Mouse (Mus musculus) cerebellum, postnatal 36 days (tissue): ENCODE measurements around the gene Mnat1.
"Not testable (repeated sequence)": the region's sequence is repeated elsewhere in the genome, so short reads cannot be mapped to it uniquely, and the experiment has no call there.

Experiments
- DNase-seq, 2 experiments: peaks; one replicate each; pipeline ENCODE4 v3.0.0; 2021 to 2022; ENCODE audit warnings: mixed read lengths in 2 of 2

Gene Mnat1

GRCm38 (mm10) chr12:73151038-73151437 lies 27.5 kb downstream of the Mnat1 start:
- not testable (repeated sequence) for DNase-seq

GRCm38 (mm10) chr12:73154150-73154549 lies 30.6 kb downstream of the Mnat1 start:
- DNase-seq, result no peak

- no peak for DNase-seq
Observed at GRCm38 (mm10) chr12:73160341-73160740, 36.8 kb downstream of the Mnat1 start.

- no peak for DNase-seq
Observed at GRCm38 (mm10) chr12:73162408-73163181, 39.1 kb downstream of the Mnat1 start.

GRCm38 (mm10) chr12:73170794-73171193 lies 47.3 kb downstream of the Mnat1 start:
- no peak for DNase-seq

- no peak for DNase-seq
Observed at GRCm38 (mm10) chr12:73183896-73184295, 60.4 kb downstream of the Mnat1 start.

GRCm38 (mm10) chr12:73197363-73197762 lies 73.8 kb downstream of the Mnat1 start:
- DNase-seq, result no peak

GRCm38 (mm10) chr12:73198451-73198850 lies 74.9 kb downstream of the Mnat1 start:
- no peak for DNase-seq

- DNase-seq, result no peak
Observed at GRCm38 (mm10) chr12:73199375-73199774, 75.9 kb downstream of the Mnat1 start.

GRCm38 (mm10) chr12:73201587-73201986 lies 78.1 kb downstream of the Mnat1 start:
- no peak for DNase-seq

GRCm38 (mm10) chr12:73205710-73206649 lies 82.5 kb downstream of the Mnat1 start:
- DNase-seq, result no peak

- no peak for DNase-seq
Observed at GRCm38 (mm10) chr12:73207008-73207407, 83.5 kb downstream of the Mnat1 start.

GRCm38 (mm10) chr12:73207461-73207860 lies 83.9 kb downstream of the Mnat1 start:
- DNase-seq, result no peak

- DNase-seq, result no peak
Observed at GRCm38 (mm10) chr12:73208518-73208917, 85.0 kb downstream of the Mnat1 start.

GRCm38 (mm10) chr12:73209117-73209516 lies 85.6 kb downstream of the Mnat1 start:
- no peak for DNase-seq

- DNase-seq, result no peak
Observed at GRCm38 (mm10) chr12:73210454-73210853, 86.9 kb downstream of the Mnat1 start.

GRCm38 (mm10) chr12:73215773-73216172 lies 92.3 kb downstream of the Mnat1 start:
- no peak for DNase-seq

GRCm38 (mm10) chr12:73218632-73219031 lies 95.1 kb downstream of the Mnat1 start:
- no peak for DNase-seq

- DNase-seq, result no peak
Observed at GRCm38 (mm10) chr12:73221235-73221634, 97.7 kb downstream of the Mnat1 start.

GRCm38 (mm10) chr12:73223872-73224271 lies 100.4 kb downstream of the Mnat1 start:
- no peak for DNase-seq

- DNase-seq, result no peak
Observed at GRCm38 (mm10) chr12:73228427-73228826, 104.9 kb downstream of the Mnat1 start.

- DNase-seq, result no peak
Observed at GRCm38 (mm10) chr12:73230196-73230595, 106.7 kb downstream of the Mnat1 start.

- no peak for DNase-seq
Observed at GRCm38 (mm10) chr12:73231552-73231951, 108.0 kb downstream of the Mnat1 start.

- no peak for DNase-seq
Observed at GRCm38 (mm10) chr12:73232586-73232985, 109.1 kb downstream of the Mnat1 start.
